Mouse (Mus musculus) limb, embryonic 15.5 days (tissue): ENCODE measurements around the gene Dab1. TPM values are rescaled to one million over a fixed set of nuclear protein-coding genes. Genes with fewer than 3 reads are reported as not detected.

Source experiments
- ATAC-seq: fragments of 200-750 bp; cut with Nextera tagmentation; 2 replicates; pipeline ENCODE4 v1.8.0; 2017; ENCODE audit warnings: low read depth, moderate TSS enrichment; ENCODE audit not compliant: insufficient number of reproducible peaks, low FRiP score, low TSS enrichment
- H3K27ac ChIP-seq: fragments of 300-500 bp; sonication (generic); 2 replicates; pipeline ENCODE4 v1.5.1; 2015; ENCODE audit warnings: moderate library complexity, mild to moderate bottlenecking, inconsistent platforms
- H3K27me3 ChIP-seq: fragments of 300-500 bp; sonication (generic); 2 replicates; pipeline ENCODE4 v1.6.1; 2015; ENCODE audit warnings: inconsistent platforms
- H3K36me3 ChIP-seq: fragments of 300-500 bp; sonication (generic); 2 replicates; pipeline ENCODE4 v1.6.1; 2015; ENCODE audit warnings: inconsistent platforms
- H3K4me1 ChIP-seq: fragments of 300-500 bp; sonication (generic); 2 replicates; pipeline ENCODE4 v1.6.1; 2015; ENCODE audit warnings: inconsistent platforms
- H3K4me2 ChIP-seq: fragments of 300-500 bp; sonication (generic); 2 replicates; pipeline ENCODE4 v1.6.1; 2015; ENCODE audit warnings: mild to moderate bottlenecking, inconsistent platforms
- H3K4me3 ChIP-seq: fragments of 300-500 bp; sonication (generic); 2 replicates; pipeline ENCODE4 v1.5.1; 2015; ENCODE audit warnings: mild to moderate bottlenecking, inconsistent platforms
- H3K9ac ChIP-seq: fragments of 300-500 bp; sonication (generic); 2 replicates; pipeline ENCODE4 v1.6.1; 2015; ENCODE audit warnings: inconsistent platforms
- H3K9me3 ChIP-seq: fragments of 300-500 bp; sonication (generic); 2 replicates; pipeline ENCODE4 v1.6.1; 2016; ENCODE audit warnings: inconsistent platforms
- WGBS: fragments of 180-500 bp; shearing (Covaris S2); methylation state at CpG from one replicate; pipeline ENCODE4 v1.1.7; 2015; 5-methylcytosine and 5-hydroxymethylcytosine counted together
- polyA plus RNA-seq: library from polyadenylated mRNA; unstranded; fragments of >200 nt; fragmentation: Nextera tagmentation; extraction: Ambion mirVana; gene quantifications from 2 replicates; pipeline ENCODE4 v1.2.1, GENCODE M21; 2015

Gene Dab1
- polyA plus RNA-seq, 1 experiment from 2014 or later, result 10.6 TPM

DNA sequence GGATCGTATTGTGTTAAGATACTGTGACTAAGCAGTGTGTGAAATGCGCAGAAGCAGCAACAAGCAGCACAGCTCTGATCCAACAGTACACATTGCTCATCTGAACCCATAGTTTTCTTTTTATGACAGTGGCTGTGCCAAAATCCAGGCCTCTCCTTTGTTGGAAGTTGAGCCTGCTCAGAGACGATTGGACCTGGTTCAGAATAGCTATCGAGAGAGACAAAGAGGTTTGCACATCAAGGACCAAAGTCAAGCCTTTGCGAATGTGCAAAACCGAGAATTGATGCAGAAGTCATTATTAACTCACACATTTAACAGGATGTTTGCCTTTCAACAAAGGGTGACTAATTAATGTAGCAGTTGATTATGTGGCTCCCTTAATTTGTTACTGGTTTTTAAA is 1032.6 kb downstream of the Dab1 start:
- no peak for ATAC-seq
- 73% methylated on average over 6 of the region's 6 CpGs for WGBS
- no peak overlapping the region for H3K27ac ChIP-seq

DNA sequence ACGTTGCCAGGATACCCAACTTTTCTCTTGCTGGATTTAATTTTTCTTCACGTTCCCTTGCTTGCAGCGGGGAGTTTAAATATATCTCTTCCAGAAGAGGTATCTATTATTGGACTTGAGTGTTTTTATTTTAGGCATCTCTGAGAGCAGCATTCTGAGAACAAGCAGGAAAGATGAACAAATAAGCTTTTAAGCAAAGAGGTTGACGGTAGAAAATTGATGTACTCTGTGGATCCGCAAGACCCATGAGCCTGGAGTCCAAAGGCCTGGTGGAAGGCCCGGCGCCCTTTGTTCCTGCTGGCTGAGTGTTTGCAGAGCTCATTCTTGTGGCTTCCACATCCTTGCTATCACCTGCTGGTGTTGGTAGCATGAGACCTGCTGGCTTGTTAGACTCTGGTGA is 1037.6 kb downstream of the Dab1 start:
- H3K27me3 ChIP-seq, result no peaks in the 10 kb centered on the region
- H3K36me3 ChIP-seq, result no peaks in the 10 kb centered on the region
- no peak overlapping the region for H3K9ac ChIP-seq
- 88% methylated on average over 7 of the region's 7 CpGs for WGBS
- H3K4me2 ChIP-seq, result no peak overlapping the region
- no peak overlapping the region for H3K4me3 ChIP-seq
- no peaks in the 10 kb centered on the region for H3K4me1 ChIP-seq
- ATAC-seq, result no peak
- H3K9me3 ChIP-seq, result no peaks in the 10 kb centered on the region
- no peak overlapping the region for H3K27ac ChIP-seq

More for the DNA sequence above, 1032.6 kb downstream of the Dab1 start:
- Histone ChIP-seq H3K9ac (no peak overlapping the region), H3K9me3 (no peaks in the 10 kb centered on the region), H3K36me3 (no peaks in the 10 kb centered on the region), H3K4me2 (no peak overlapping the region), H3K4me3 (no peak overlapping the region), H3K4me1 (no peaks in the 10 kb centered on the region), H3K27me3 (no peaks in the 10 kb centered on the region)

DNA sequence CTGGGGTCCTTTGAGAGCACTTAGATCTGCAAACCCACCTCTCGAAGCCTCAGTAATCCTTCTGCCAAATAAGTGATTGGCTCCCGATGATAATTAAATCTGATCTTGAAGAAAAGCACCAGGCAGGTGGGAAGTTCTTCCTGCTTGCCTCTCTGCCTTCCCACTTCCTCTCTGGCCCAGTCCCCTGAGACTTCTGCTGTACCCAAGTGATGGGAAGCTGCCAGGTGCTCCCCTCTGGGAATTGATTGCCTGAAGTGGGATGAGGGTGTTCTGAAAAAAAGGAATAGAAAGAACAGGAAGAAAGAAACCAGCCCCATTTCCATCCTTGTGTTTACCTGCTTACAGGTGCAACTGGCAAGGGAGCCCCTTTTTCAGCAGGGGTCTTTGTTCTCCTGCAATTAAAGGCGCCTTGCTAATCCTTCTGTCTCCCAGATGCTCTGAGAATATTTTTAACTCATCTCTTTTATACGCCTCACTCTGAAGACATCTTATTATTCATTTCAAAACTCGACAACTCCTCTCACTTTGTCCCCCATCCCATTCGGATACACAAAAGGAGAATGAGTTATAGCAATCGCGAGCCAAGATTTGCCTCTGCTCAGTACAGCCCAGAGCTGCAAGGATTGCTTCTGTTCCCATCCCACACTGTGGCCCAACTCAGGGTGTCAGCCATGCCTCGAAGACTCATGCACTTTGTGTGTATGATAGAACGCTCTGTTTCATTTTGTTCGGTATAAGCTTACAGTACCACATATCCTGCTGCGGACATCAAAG is 1043.9 kb downstream of the Dab1 start:
- Histone ChIP-seq H3K9ac (no peak overlapping the region), H3K27me3 (no peaks in the 10 kb centered on the region), H3K4me2 (no peak overlapping the region), H3K4me1 (no peaks in the 10 kb centered on the region), H3K27ac (no peak overlapping the region), H3K4me3 (no peak overlapping the region), H3K36me3 (no peaks in the 10 kb centered on the region), H3K9me3 (no peaks in the 10 kb centered on the region)
- no peak for ATAC-seq
- 75% methylated on average over 12 of the region's 12 CpGs for WGBS

DNA sequence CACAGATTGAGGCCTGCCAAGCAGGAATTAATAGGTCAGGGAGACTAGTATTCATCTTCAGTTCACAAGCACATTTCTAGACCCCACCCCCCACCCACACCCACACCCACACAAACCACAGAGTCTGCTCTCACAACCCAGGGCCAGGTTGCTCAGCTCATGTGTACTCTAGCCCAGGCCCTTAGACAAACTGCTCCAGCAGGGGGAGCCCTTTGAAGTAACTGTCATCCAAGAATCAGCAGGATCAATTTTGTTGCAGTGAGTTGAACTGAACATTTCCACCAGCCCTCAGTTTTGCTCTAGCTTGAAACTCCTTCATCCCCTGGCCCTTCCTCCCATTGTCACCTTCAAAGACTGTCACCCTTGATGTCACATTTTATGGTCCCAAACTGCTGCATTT is 1046.4 kb downstream of the Dab1 start:
- Histone ChIP-seq H3K27ac (no peak overlapping the region), H3K27me3 (no peaks in the 10 kb centered on the region), H3K4me1 (no peaks in the 10 kb centered on the region), H3K36me3 (no peaks in the 10 kb centered on the region), H3K4me2 (no peak overlapping the region), H3K4me3 (no peak overlapping the region), H3K9me3 (no peaks in the 10 kb centered on the region), H3K9ac (no peak overlapping the region)
- no peak for ATAC-seq

DNA sequence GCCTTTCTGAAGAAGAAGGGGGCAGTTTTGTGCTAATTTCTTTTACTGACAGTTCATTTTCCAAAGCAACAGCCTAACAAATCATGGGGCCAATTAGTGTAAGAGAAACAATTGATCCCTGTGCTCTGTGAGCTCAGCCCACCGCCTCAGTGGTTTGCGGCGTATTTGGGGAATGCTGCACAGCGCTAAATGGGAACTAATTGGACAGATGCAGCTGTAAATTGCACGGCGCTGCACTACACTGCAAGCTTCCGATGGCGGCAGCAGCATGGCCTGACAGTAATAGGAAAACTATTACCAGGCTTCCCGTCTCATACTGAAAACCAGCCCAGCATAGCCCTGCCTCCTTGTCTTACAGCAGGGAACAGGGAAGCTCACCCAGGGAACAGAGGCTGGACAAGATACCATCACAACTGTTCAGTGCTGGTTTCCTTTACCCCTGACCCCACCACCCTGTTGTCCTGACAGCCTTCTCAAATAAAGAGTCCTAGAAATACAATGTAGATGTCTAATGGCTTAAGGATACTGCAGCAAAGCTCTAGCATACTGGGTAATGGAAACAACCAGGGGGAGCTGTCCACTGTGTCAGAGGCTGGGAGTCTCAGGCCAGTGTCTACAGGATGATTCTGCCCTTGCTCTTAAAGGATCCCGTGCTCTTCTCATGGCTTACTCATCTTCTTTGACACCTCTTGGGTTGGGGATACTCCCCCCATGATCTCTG is 1047.8 kb downstream of the Dab1 start:
- no peaks in the 10 kb centered on the region for H3K27me3 ChIP-seq
- H3K4me1 ChIP-seq, result no peaks in the 10 kb centered on the region
- ATAC-seq, result no peak
- no peak overlapping the region for H3K4me3 ChIP-seq
- no peak overlapping the region for H3K4me2 ChIP-seq
- H3K9me3 ChIP-seq, result no peaks in the 10 kb centered on the region
- 45% methylated on average over 10 of the region's 10 CpGs for WGBS
- no peaks in the 10 kb centered on the region for H3K36me3 ChIP-seq
- no peak overlapping the region for H3K9ac ChIP-seq
- no peak overlapping the region for H3K27ac ChIP-seq

DNA sequence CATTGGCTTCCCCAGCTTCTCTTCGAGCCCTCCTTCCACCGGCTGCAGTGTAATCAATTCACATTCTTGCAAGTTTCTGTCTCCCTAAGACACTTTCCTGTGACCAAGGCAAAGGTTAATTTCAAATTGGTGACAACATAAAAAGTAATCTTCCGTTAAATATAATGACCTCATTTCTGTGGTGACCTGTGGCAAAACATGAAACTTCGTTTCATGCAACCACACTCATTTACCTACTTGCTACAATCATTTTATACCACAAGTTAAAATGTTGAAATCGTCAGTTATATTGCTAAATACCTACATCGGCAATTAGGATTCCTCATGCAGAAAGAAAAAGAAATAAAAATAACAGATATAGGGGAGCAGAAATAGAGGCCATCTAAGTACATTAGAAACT is 1048.9 kb downstream of the Dab1 start:
- no peak for ATAC-seq
- H3K4me3 ChIP-seq, result no peak overlapping the region
- H3K27me3 ChIP-seq, result no peaks in the 10 kb centered on the region
- no peaks in the 10 kb centered on the region for H3K9me3 ChIP-seq
- H3K4me2 ChIP-seq, result no peak overlapping the region
- 77% methylated on average over 6 of the region's 6 CpGs for WGBS
- H3K4me1 ChIP-seq, result no peaks in the 10 kb centered on the region
- H3K9ac ChIP-seq, result no peak overlapping the region
- H3K27ac ChIP-seq, result no peak overlapping the region
- H3K36me3 ChIP-seq, result no peaks in the 10 kb centered on the region

DNA sequence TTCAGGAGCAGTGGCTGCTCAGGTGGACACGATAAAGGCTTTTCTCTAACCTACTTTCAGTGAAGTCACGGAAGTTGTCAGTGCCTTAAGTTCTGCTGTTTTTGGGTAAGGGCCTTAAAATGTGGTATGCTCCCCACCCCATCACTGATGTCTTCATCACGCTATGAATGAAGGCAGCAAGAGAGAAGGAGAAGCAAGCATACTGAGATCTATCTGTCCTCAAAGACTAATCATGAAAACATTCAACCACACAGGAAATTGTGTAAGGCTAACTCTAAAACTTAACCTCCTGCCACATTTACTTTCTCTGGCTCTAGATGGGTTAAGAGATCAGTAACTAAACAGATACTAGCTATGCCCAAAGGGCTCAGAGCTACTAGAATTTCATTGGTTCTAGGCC is 1050.2 kb downstream of the Dab1 start:
- Histone ChIP-seq H3K27me3 (no peaks in the 10 kb centered on the region), H3K36me3 (no peaks in the 10 kb centered on the region), H3K9ac (no peak overlapping the region), H3K9me3 (no peaks in the 10 kb centered on the region), H3K4me3 (no peak overlapping the region), H3K4me2 (no peak overlapping the region), H3K27ac (no peak overlapping the region), H3K4me1 (no peaks in the 10 kb centered on the region)
- ATAC-seq, result no peak
- WGBS, result 87% methylated on average over 3 of the region's 3 CpGs

DNA sequence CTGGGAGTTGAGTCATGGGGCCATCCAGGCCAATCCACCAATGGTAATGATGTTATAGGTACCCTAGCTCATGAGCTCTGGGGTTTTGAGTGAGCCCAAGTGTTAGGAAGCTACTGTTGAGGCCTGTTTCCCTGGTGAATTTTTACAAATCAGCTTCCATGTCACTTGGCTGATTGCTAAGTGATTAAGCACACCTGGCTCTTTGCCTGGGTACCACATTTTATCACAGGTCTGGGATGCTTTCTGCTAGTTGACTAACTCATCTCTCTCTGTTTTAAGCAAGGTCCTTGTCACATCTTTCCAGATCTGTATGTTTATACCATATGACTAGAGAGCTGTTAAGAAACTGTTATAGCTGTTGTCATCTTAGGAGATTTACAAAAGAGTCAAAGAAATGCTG is 1051.6 kb downstream of the Dab1 start:
- H3K9me3 ChIP-seq, result no peaks in the 10 kb centered on the region
- H3K4me3 ChIP-seq, result no peak overlapping the region
- no peak overlapping the region for H3K27ac ChIP-seq
- H3K9ac ChIP-seq, result no peak overlapping the region
- no peak overlapping the region for H3K4me2 ChIP-seq
- no peak for ATAC-seq
- no peaks in the 10 kb centered on the region for H3K4me1 ChIP-seq
- H3K36me3 ChIP-seq, result no peaks in the 10 kb centered on the region
- no peaks in the 10 kb centered on the region for H3K27me3 ChIP-seq

DNA sequence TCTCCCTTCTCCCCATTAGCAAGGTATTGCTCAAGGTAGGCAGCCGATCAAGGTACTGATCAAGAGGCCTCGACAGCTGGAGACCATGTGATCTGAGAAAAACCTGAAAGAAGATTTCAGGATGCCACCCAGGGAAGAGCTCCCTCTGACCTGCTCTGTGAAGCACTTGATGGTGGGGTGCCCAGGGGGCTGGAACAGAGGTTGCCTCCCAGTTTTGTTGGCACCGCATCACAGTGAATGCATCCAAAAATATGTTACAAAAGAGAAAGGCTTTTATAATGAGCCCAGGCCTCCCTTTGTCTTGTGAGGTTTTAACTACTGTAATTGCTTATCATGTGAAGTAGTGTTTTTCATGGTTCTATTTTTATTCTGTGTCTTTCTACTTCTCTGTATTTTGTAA is 1054.2 kb downstream of the Dab1 start:
- H3K27ac ChIP-seq, result no peak overlapping the region
- no peak overlapping the region for H3K4me3 ChIP-seq
- 73% methylated on average over 3 of the region's 3 CpGs for WGBS
- H3K9ac ChIP-seq, result no peak overlapping the region
- H3K27me3 ChIP-seq, result no peaks in the 10 kb centered on the region
- H3K4me1 ChIP-seq, result no peaks in the 10 kb centered on the region
- H3K36me3 ChIP-seq, result no peaks in the 10 kb centered on the region
- ATAC-seq, result no peak
- H3K4me2 ChIP-seq, result no peak overlapping the region
- no peaks in the 10 kb centered on the region for H3K9me3 ChIP-seq

DNA sequence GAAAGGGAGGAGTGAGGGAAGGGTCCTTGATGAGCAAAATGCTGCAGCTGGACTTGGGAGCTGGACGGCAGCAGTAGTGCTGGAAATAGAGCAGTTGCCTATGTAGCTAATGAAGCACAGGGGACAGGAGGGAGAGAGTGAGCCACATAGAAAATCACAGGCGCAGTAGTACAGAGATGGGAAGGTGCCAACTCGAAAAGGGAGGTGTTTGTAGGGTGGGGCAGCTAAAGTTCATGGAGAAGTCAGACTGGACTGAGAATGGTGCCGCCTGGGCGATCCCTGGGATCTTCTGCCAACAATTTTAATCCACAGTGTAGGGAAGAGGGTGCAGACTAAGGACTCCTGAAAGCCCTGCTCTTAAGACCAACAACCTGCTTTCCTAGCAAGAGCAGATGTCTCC is 1055.5 kb downstream of the Dab1 start:
- Histone ChIP-seq H3K4me3 (no peak overlapping the region), H3K27me3 (no peaks in the 10 kb centered on the region), H3K9ac (no peak overlapping the region), H3K27ac (no peak overlapping the region), H3K9me3 (no peaks in the 10 kb centered on the region), H3K36me3 (no peaks in the 10 kb centered on the region), H3K4me1 (no peaks in the 10 kb centered on the region), H3K4me2 (no peak overlapping the region)
- WGBS, result 78% methylated on average over 5 of the region's 5 CpGs
- ATAC-seq, result no peak

DNA sequence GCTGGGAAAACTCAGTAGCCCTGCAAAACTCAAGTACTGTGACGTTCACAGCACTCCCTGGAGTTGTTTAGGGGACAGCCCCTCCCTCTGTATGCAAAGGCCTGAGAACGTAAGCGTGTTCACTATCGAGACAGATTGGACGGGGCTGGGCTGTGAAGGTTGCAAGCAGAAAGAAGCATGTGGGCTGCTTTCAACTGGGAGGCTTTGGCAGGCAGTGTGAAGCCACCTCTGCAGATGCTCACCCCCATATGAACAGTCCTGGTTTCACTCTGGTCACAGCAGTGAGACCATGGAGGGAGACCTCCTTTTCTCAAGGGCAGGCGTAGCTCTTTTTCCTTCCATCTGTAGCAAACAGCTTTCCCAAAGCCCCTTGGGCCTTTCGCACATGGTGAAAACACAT is 1059.1 kb downstream of the Dab1 start:
- Histone ChIP-seq H3K36me3 (no peaks in the 10 kb centered on the region), H3K9me3 (no peaks in the 10 kb centered on the region), H3K9ac (no peak overlapping the region), H3K4me1 (no peaks in the 10 kb centered on the region), H3K27me3 (no peaks in the 10 kb centered on the region), H3K4me3 (no peak overlapping the region), H3K4me2 (no peak overlapping the region), H3K27ac (no peak overlapping the region)
- WGBS, result 80% methylated on average over 7 of the region's 7 CpGs
- peak; percentile 35; the same call in 1 of the 2 replicates for ATAC-seq

DNA sequence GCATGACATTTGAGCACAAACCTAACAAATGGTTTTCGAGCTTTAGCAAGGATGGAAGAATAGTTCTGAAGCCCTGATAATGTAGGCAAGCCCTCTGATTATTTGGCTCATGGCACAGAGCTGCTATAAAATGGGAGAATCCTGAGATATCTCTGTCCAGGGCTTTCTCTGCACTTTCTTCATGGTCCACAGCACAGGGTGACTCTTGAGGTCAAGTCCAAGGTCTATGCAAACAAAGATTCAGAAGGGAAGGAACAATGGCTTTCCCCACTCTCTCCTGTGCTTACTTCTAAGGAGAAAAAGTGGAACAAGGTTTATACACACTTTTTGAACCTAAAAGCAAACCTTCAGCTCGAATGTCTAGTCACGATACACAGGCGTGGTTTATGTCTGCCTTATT is 1061.3 kb downstream of the Dab1 start:
- peaks cover 4% of the 10 kb centered on the region for H3K27me3 ChIP-seq
- no peaks in the 10 kb centered on the region for H3K9me3 ChIP-seq
- no peak overlapping the region for H3K9ac ChIP-seq
- 89% methylated on average over 4 of the region's 4 CpGs for WGBS
- no peak for ATAC-seq
- no peaks in the 10 kb centered on the region for H3K4me1 ChIP-seq
- no peak overlapping the region for H3K4me2 ChIP-seq
- H3K27ac ChIP-seq, result no peak overlapping the region
- H3K36me3 ChIP-seq, result no peaks in the 10 kb centered on the region
- no peak overlapping the region for H3K4me3 ChIP-seq
